28 mouse cellular contexts compared by ENCODE assay signal in the genomic region with DNA sequence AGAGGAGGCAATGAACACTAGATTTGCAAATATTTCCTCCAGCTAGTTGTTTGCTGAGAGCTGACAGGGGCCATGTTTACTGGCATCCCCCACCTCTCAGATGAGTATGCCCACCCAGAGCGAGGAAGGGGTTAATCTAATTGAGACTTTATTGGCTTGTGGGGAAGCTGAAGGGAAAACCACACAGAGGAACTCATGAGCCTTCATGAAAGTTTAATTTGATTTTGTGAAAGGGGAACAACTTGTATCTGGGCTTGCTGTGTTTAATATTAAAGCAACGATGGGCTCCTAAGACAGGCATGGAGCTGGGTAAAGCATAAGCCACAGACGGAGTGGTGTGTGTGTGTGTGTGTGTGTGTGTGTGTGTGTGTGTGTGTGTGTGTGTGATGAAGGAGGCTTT.
"Had no signal": no experiment of that assay in that cellular context is flagged by ENCODE, and none has a peak within 500 bp of the region (broad histone marks: within the 10 kb centered on the region; RNA-seq: fewer than 3 reads in every experiment).

No protein-coding gene starts in this region.

- H3K36me3 ChIP-seq: heart, embryonic 13.5 days; heart, embryonic 15.5 days; hindbrain, embryonic 10.5 days; hindbrain, embryonic 13.5 days; hindbrain, embryonic 15.5 days; kidney, embryonic 15.5 days; limb, embryonic 12.5 days; liver, embryonic 13.5 days had no signal

- H3K4me2 ChIP-seq: heart, embryonic 11.5 days; heart, embryonic 13.5 days; heart, embryonic 15.5 days; hindbrain, embryonic 13.5 days; hindbrain, embryonic 15.5 days; kidney, embryonic 15.5 days; limb, embryonic 12.5 days; liver, embryonic 11.5 days; liver, embryonic 13.5 days had no signal

- H3K27me3 ChIP-seq: heart, embryonic 13.5 days; heart, embryonic 15.5 days; hindbrain, embryonic 13.5 days; hindbrain, embryonic 15.5 days; kidney, embryonic 15.5 days; limb, embryonic 12.5 days; liver, embryonic 13.5 days had no signal

- H3K4me3 ChIP-seq: gastrocnemius, adult 2 months; heart, embryonic 13.5 days; heart, embryonic 15.5 days; hindbrain, embryonic 10.5 days; hindbrain, embryonic 13.5 days; hindbrain, embryonic 15.5 days; kidney, embryonic 15.5 days; limb, embryonic 12.5 days; liver, embryonic 13.5 days had no signal

- ATAC-seq: hindbrain, postnatal 0 days; intestine, embryonic 16.5 days had no signal

- H3K9ac ChIP-seq: heart, embryonic 13.5 days; heart, embryonic 15.5 days; hindbrain, embryonic 13.5 days; hindbrain, embryonic 15.5 days; kidney, embryonic 15.5 days; limb, embryonic 12.5 days; liver, embryonic 13.5 days had no signal

- H3K4me1 ChIP-seq: heart, embryonic 13.5 days; heart, embryonic 15.5 days; kidney, embryonic 15.5 days; liver, embryonic 13.5 days had no signal

- H3K9me3 ChIP-seq: heart, embryonic 13.5 days; heart, embryonic 15.5 days; hindbrain, embryonic 13.5 days; hindbrain, embryonic 15.5 days; kidney, embryonic 15.5 days; limb, embryonic 12.5 days; liver, embryonic 13.5 days had no signal

- DNase-seq: gastrocnemius, adult 2 months; gastrocnemius, postnatal 10 days; gastrocnemius, postnatal 25 days; heart, adult 18-20 months; heart, postnatal 14 days; heart, postnatal 36 days; kidney, adult 11 months; kidney, adult 2 months; kidney, adult 9 months; kidney, postnatal 14 days; kidney, postnatal 36 days; layer of hippocampus, adult 9-11 months; layer of hippocampus, postnatal 36 days; left cerebral cortex, postnatal 4 days; liver; liver, embryonic 13.5 days had no signal

- H3K27ac ChIP-seq: gastrocnemius, adult 2 months; heart, embryonic 13.5 days; heart, embryonic 15.5 days; hindbrain, embryonic 10.5 days; hindbrain, embryonic 13.5 days; hindbrain, embryonic 15.5 days; hindbrain, postnatal 0 days; kidney, embryonic 15.5 days; kidney, postnatal 0 days; limb, embryonic 12.5 days; liver, embryonic 13.5 days had no signal
